In the genomic region with DNA sequence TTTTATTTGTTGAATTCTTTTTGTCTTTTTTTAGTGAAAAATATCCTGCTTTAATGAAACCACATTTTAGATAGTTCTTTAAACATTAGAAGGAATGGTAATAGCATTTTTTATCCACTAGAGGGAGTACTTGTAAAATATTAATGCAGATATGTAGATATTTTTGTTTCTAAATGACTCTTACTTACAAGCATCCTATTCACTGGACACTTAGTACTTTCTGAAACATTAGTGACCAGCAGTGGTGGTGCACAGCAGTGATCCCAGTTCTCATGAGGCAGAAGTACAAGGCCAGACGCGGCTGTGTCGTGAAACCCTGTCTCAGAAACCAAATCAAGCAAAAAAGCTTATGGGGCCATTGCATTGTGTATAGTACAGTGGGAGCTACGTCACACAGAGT, we compare ENCODE assay signal across 14 mouse cellular contexts. TPM values are rescaled to one million over a fixed set of nuclear protein-coding genes. Genes with fewer than 3 reads are reported as not detected.
DNase-seq lines count a peak whose midpoint lies in the region; ATAC-seq and TF ChIP-seq lines count a peak whose summit lies in the region.
"Had no signal": no experiment of that assay in that cellular context is flagged by ENCODE, and none has a peak within 500 bp of the region (broad histone marks: within the 10 kb centered on the region; RNA-seq: fewer than 3 reads in every experiment).

No protein-coding gene starts in this region.

- no peaks in the 10 kb centered on the region for H3K27me3 ChIP-seq in heart, embryonic 11.5 days (ENCODE audit: control insufficient read depth, insufficient read depth, low read length)
- H3K27me3 ChIP-seq in lung, embryonic 14.5 days (ENCODE audit: insufficient read depth, low read length): no peaks in the 10 kb centered on the region
- no peaks in the 10 kb centered on the region for H3K27me3 ChIP-seq in small intestine, adult 2 months (ENCODE audit: control insufficient read depth, insufficient read depth, low read length)
- H3K27me3 ChIP-seq in kidney, embryonic 14.5 days (ENCODE audit: control insufficient read depth, insufficient read depth, low read length): no peaks in the 10 kb centered on the region
- H3K27me3 ChIP-seq: liver, embryonic 15.5 days had no signal

- WGBS in heart, embryonic 11.5 days (ENCODE audit: insufficient replicate concordance): 90% methylated on average over 4 of the region's 4 CpGs
- WGBS in lung, embryonic 14.5 days: 85% methylated on average over 4 of the region's 4 CpGs
- WGBS in small intestine, adult 2 months: 91% methylated on average over 4 of the region's 4 CpGs
- WGBS in kidney, embryonic 14.5 days: 89% methylated on average over 4 of the region's 4 CpGs

- no peak overlapping the region for H3K4me2 ChIP-seq in heart, embryonic 11.5 days
- no peak overlapping the region for H3K4me2 ChIP-seq in lung, embryonic 14.5 days
- H3K4me2 ChIP-seq in kidney, embryonic 14.5 days (replicated peaks; ENCODE audit: low read depth, low read length): no peak overlapping the region
- H3K4me2 ChIP-seq: liver, embryonic 15.5 days had no signal

- no peak for TF ChIP-seq POLR2A in bone marrow macrophage, adult 2 months (IDR thresholded peaks at IDR 0.05; ENCODE audit: borderline replicate concordance, low read depth, low read length)
- TF ChIP-seq POLR2A in small intestine, adult 2 months (IDR thresholded peaks at IDR 0.05; ENCODE audit: low read depth, low read length): no peak

- ATAC-seq in heart, embryonic 11.5 days (replicated peaks; ENCODE audit: insufficient number of reproducible peaks, low FRiP score, low TSS enrichment): no peak
- no peak for ATAC-seq in lung, embryonic 14.5 days (ENCODE audit: insufficient read depth)
- no peak for ATAC-seq in kidney, embryonic 14.5 days (ENCODE audit: low FRiP score, low TSS enrichment)

- DNase-seq in heart, adult 11 months: peak; percentile 54
- DNase-seq in lung, embryonic 14.5 days: peak; percentile 72
- DNase-seq in lung, postnatal 25 days (ENCODE audit: low spot score): no peak
- no peak for DNase-seq in right cerebral cortex, postnatal 25 days
- DNase-seq: adrenal gland, postnatal 36 days; cerebellum, postnatal 25 days; heart, postnatal 36 days; thymus, adult 18-20 months had no signal

- no peaks in the 10 kb centered on the region for H3K9me3 ChIP-seq in heart, embryonic 11.5 days (replicated peaks; ENCODE audit: control insufficient read depth, low read length)
- H3K9me3 ChIP-seq in lung, embryonic 14.5 days (ENCODE audit: low read depth, low read length): no peaks in the 10 kb centered on the region
- no peaks in the 10 kb centered on the region for H3K9me3 ChIP-seq in kidney, embryonic 14.5 days (ENCODE audit: control insufficient read depth, low read length)
- H3K9me3 ChIP-seq: G1E; liver, embryonic 15.5 days had no signal

- H3K4me3 ChIP-seq in heart, embryonic 11.5 days (ENCODE audit: low read depth, low read length): no peak overlapping the region
- no peak overlapping the region for H3K4me3 ChIP-seq in lung, embryonic 14.5 days (ENCODE audit: low read depth, low read length)
- no peak overlapping the region for H3K4me3 ChIP-seq in bone marrow macrophage, adult 2 months (ENCODE audit: insufficient read depth, low read length)
- no peak overlapping the region for H3K4me3 ChIP-seq in small intestine, adult 2 months (ENCODE audit: low read depth, low read length)
- H3K4me3 ChIP-seq in kidney, embryonic 14.5 days (ENCODE audit: low read length): no peak overlapping the region
- H3K4me3 ChIP-seq: liver, embryonic 15.5 days had no signal

- H3K36me3 ChIP-seq in heart, embryonic 11.5 days (ENCODE audit: control insufficient read depth, insufficient read depth, low read length): 0 out of 2 replicates have a peak, but pooled peaks cover 2% of the 10 kb centered on the region
- peaks cover 26% of the 10 kb centered on the region for H3K36me3 ChIP-seq in lung, embryonic 14.5 days (ENCODE audit: insufficient read depth)
- H3K36me3 ChIP-seq in small intestine, adult 2 months (ENCODE audit: control insufficient read depth, insufficient read depth, low read length): peaks cover 31% of the 10 kb centered on the region
- H3K36me3 ChIP-seq in kidney, embryonic 14.5 days (ENCODE audit: control insufficient read depth, insufficient read depth, low read length): peaks cover 15% of the 10 kb centered on the region; the same call in 1 of the 2 replicates

- no peak overlapping the region for H3K27ac ChIP-seq in heart, embryonic 11.5 days (ENCODE audit: low read depth, low read length)
- H3K27ac ChIP-seq in lung, embryonic 14.5 days (ENCODE audit: low read depth): no peak overlapping the region
- H3K27ac ChIP-seq in bone marrow macrophage, adult 2 months (ENCODE audit: insufficient read depth, low read depth, low read length): no peak overlapping the region
- no peak overlapping the region for H3K27ac ChIP-seq in small intestine, adult 2 months (ENCODE audit: insufficient read depth, low read depth, low read length)
- H3K27ac ChIP-seq in kidney, embryonic 14.5 days (ENCODE audit: low read depth, low read length): no peak overlapping the region
- H3K27ac ChIP-seq: liver, embryonic 15.5 days had no signal

- peak; percentile 45 for TF ChIP-seq CTCF in lung, embryonic 14.5 days (IDR thresholded peaks at IDR 0.05; ENCODE audit: low read depth)
- peak; percentile 57 for TF ChIP-seq CTCF in bone marrow macrophage, adult 2 months (IDR thresholded peaks at IDR 0.05; ENCODE audit: low read depth, low read length)
- peak; percentile 37; the same call in 1 of the 2 replicates for TF ChIP-seq CTCF in small intestine, adult 2 months (IDR thresholded peaks at IDR 0.05; ENCODE audit: extremely low read depth, insufficient read length, insufficient replicate concordance, low read depth, low read length)

- H3K9ac ChIP-seq in heart, embryonic 11.5 days (ENCODE audit: low read depth, low read length): no peak overlapping the region
- H3K9ac ChIP-seq in lung, embryonic 14.5 days: no peak overlapping the region
- no peak overlapping the region for H3K9ac ChIP-seq in kidney, embryonic 14.5 days (ENCODE audit: low read depth, low read length)
- H3K9ac ChIP-seq: liver, embryonic 15.5 days had no signal

- H3K4me1 ChIP-seq in heart, embryonic 11.5 days (ENCODE audit: control insufficient read depth, insufficient read depth, low read length): no peaks in the 10 kb centered on the region
- H3K4me1 ChIP-seq in lung, embryonic 14.5 days (ENCODE audit: insufficient read depth): no peaks in the 10 kb centered on the region
- H3K4me1 ChIP-seq in bone marrow macrophage, adult 2 months (ENCODE audit: control insufficient read depth, insufficient read depth, low read length): no peaks in the 10 kb centered on the region
- H3K4me1 ChIP-seq in small intestine, adult 2 months (ENCODE audit: control insufficient read depth, insufficient read depth, insufficient read length, low read length): no peaks in the 10 kb centered on the region
- H3K4me1 ChIP-seq in kidney, embryonic 14.5 days (ENCODE audit: control insufficient read depth, insufficient read depth, low read length): no peaks in the 10 kb centered on the region
- H3K4me1 ChIP-seq: liver, embryonic 15.5 days had no signal

RNA-seq across cellular contexts. Expression of a gene that starts 8.6 kb away (rescaled TPM):
- 11.1 and 12.3 TPM in 2 replicates for polyA plus RNA-seq in heart, embryonic 11.5 days (2014; fragmentation: Nextera tagmentation; extraction: Ambion mirVana)
- 15.6 and 16.7 TPM in 2 replicates for polyA plus RNA-seq in lung, embryonic 14.5 days (2014; fragmentation: Nextera tagmentation; extraction: Ambion mirVana)
- polyA plus RNA-seq in bone marrow macrophage, adult 2 months (2012; ENCODE audit: insufficient read depth, insufficient read length, missing spikeins): 39.7 TPM in 2 replicates
- polyA plus RNA-seq in small intestine, adult 2 months (2012; rRNA removed): 0.57 and 1.1 TPM in 2 replicates
- 14.2 and 16.8 TPM in 2 replicates for polyA plus RNA-seq in kidney, embryonic 14.5 days (2014; fragmentation: Nextera tagmentation; extraction: Ambion mirVana)

RNA-seq across cellular contexts. Expression of a gene that starts 8.9 kb away (rescaled TPM):
- polyA plus RNA-seq in heart, embryonic 11.5 days (2014; fragmentation: Nextera tagmentation; extraction: Ambion mirVana): 39.4 and 50.2 TPM in 2 replicates
- 79.8 and 85.6 TPM in 2 replicates for polyA plus RNA-seq in lung, embryonic 14.5 days (2014; fragmentation: Nextera tagmentation; extraction: Ambion mirVana)
- polyA plus RNA-seq in bone marrow macrophage, adult 2 months (2012; ENCODE audit: insufficient read depth, insufficient read length, missing spikeins): 20.5 and 26.8 TPM in 2 replicates
- polyA plus RNA-seq in small intestine, adult 2 months (2012; rRNA removed): 1.1 and 2.3 TPM in 2 replicates
- polyA plus RNA-seq in kidney, embryonic 14.5 days (2014; fragmentation: Nextera tagmentation; extraction: Ambion mirVana): 68.0 and 73.8 TPM in 2 replicates

RNA-seq across cellular contexts. Expression of a gene that starts 26.7 kb away (rescaled TPM):
- 0.11 TPM in 1 of 2 replicates, not detected in the other for polyA plus RNA-seq in heart, embryonic 11.5 days (2014; fragmentation: Nextera tagmentation; extraction: Ambion mirVana)
- 0.13 TPM in 1 of 2 replicates, not detected in the other for polyA plus RNA-seq in lung, embryonic 14.5 days (2014; fragmentation: Nextera tagmentation; extraction: Ambion mirVana)
- polyA plus RNA-seq in bone marrow macrophage, adult 2 months (2012; ENCODE audit: insufficient read depth, insufficient read length, missing spikeins): not detected in 2 replicates
- 0.18 TPM in 2 replicates for polyA plus RNA-seq in small intestine, adult 2 months (2012; rRNA removed)
- polyA plus RNA-seq in kidney, embryonic 14.5 days (2014; fragmentation: Nextera tagmentation; extraction: Ambion mirVana): not detected in 2 replicates
- polyA plus RNA-seq: G1E; liver, embryonic 15.5 days had no signal

Comparison
In these comparisons a context has a peak if more than half of its experiments do, and no peak if none do; other contexts are left out.
1. DNase-seq: peak in heart, adult 11 months (single experiment) and lung, embryonic 14.5 days (single experiment); none in lung, postnatal 25 days (single experiment) and right cerebral cortex, postnatal 25 days (single experiment).
2. Peak in every context shown above with its lines, with median percentiles within 50 percentile points of each other: CTCF ChIP-seq.